Mouse (Mus musculus): Measurements from ENCODE around the gene Kcnmb1. TPM values are rescaled to one million over a fixed set of nuclear protein-coding genes. Genes with fewer than 3 reads are reported as not detected.

The Kcnmb1 gene
- polyA plus RNA-seq, 1 experiment from 2014 or later = not detected

DNA sequence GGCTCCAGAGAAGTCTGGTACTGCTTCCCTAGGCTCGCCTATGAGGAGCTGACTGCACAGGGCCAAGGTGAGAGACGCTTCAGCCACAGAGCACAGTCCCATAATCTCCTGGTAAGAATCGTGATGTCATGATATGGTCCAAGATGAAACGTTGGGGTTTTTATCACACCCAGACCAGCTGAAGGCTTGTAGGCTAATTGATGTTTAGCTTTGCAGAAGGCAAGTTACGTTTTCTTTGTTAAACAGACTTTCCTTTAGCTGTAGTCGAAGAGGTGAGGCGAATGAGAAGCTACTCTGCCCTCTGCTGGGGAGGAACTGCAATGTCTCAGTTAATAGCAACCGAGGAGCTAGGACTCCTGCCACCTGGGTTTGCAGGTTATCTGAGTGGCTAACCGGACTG is 45.9 kb downstream of the Kcnmb1 start:
- no peak overlapping the region for H3K27ac ChIP-seq
- no peak overlapping the region for H3K4me3 ChIP-seq (replicated peaks)
- no peaks in the 10 kb centered on the region for H3K36me3 ChIP-seq (replicated peaks)
- 46% methylated on average over 9 of the region's 9 CpGs for WGBS
- no peaks in the 10 kb centered on the region for H3K9me3 ChIP-seq
- H3K9ac ChIP-seq = no peak overlapping the region; the same call in 1 of the 2 replicates
- H3K4me1 ChIP-seq = no peaks in the 10 kb centered on the region
- H3K4me2 ChIP-seq = no peak overlapping the region
- no peaks in the 10 kb centered on the region for H3K27me3 ChIP-seq
- no peak for ATAC-seq (ENCODE audit: low FRiP score)

DNA sequence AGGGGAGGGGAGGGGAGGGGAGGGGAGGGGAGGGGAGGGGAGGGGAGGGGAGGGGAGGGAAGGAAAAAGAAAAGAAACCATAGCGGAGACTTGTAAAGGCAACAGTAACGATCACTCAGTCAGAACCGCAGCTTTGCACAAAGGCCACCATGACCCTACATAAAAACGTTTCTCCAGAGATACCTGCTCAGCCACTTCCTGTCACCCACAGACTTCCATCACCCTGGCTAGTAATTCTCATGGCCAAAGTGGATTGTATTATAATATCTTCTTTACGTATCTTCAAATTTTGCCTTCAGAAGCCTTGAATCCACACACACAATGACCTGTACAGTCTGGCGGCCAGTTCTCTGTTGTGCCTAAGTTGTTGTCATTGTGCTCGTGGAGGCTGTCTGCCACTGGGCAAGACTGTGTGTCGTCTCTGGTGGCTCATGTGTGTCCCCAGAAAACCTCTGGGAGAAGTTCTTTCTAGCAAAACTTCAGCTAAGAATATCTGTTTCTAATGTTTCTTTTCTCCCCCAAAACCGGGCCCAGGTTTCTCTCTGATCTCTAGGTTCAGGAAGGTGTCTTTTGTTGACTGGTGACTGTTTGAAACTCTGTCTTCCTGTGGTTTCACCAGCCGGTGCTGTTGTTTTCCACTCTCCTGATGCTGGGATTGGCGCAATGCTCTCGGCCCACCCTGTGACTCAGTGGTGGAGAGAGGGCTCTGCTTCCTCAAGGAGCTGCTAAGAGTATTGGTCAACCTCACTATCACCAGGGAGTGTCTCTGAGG is 46.7 kb downstream of the Kcnmb1 start:
- H3K9ac ChIP-seq = no peak overlapping the region
- H3K27me3 ChIP-seq = no peaks in the 10 kb centered on the region
- H3K27ac ChIP-seq = no peak overlapping the region
- WGBS = 73% methylated on average over 12 of the region's 12 CpGs
- H3K9me3 ChIP-seq = no peaks in the 10 kb centered on the region
- no peak overlapping the region for H3K4me3 ChIP-seq (replicated peaks)
- no peak overlapping the region for H3K4me2 ChIP-seq
- no peaks in the 10 kb centered on the region for H3K36me3 ChIP-seq (replicated peaks)
- no peak for ATAC-seq (ENCODE audit: low FRiP score)
- no peaks in the 10 kb centered on the region for H3K4me1 ChIP-seq

DNA sequence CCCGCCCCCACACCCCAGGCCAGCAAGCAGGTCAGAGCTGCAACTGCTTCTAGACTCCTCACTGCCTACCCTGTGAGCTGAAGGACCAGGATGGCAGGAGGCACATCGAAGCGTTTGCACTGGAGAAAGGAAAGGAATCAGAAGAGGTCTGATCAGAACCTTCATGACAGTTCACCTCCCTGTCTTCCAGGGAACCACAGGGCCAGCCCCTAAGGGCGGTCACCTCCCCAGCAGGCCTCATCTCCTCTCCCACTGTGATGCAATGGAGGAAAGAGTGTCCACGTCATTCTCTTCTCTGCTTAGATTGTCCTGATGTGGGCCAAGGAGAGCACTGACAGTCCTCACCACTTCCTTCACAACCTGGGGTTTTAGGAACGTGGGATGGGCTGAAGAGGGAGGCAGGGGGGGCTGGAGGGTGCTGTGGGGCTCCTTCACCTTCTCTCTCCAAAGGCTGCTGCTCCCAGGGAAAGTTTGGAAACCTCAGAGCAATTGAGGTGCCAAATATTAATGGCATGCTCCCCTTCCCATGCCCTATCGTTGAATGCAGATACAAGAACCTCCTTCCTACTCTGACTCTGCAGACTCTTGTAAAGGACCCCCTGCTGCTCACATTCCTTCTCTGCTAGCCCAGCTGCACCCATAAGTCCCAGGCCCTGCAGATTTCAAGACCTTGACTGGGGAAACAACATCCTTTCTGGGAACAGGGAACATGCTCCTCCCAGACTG is 47.5 kb downstream of the Kcnmb1 start:
- Histone ChIP-seq H3K9ac (no peak overlapping the region), H3K27ac (no peak overlapping the region), H3K4me1 (no peaks in the 10 kb centered on the region), H3K36me3 (replicated peaks) (no peaks in the 10 kb centered on the region), H3K9me3 (no peaks in the 10 kb centered on the region), H3K4me2 (no peak overlapping the region), H3K27me3 (no peaks in the 10 kb centered on the region), H3K4me3 (replicated peaks) (no peak overlapping the region)
- ATAC-seq (ENCODE audit: low FRiP score) = no peak
- 79% methylated on average over 7 of the region's 7 CpGs for WGBS

DNA sequence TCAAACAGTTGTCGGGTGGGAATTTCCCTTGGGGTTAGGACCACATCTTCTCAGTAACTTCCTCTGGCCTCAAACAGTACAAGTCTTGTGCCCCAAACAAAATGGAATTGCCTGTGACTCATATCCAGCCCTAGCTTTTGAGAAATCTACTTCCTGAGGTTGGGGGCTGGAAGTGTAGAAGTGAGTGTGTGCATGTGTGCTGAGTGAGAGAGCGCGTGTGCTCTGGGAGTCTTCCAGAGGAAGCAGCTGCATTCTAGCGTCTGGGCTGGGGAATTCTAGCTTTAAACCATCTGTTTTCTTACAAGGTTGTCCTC is 48.0 kb downstream of the Kcnmb1 start:
- H3K4me2 ChIP-seq = no peak overlapping the region
- no peak for ATAC-seq (ENCODE audit: low FRiP score)
- H3K4me3 ChIP-seq (replicated peaks) = no peak overlapping the region
- H3K9me3 ChIP-seq = no peaks in the 10 kb centered on the region
- H3K27ac ChIP-seq = no peak overlapping the region
- H3K4me1 ChIP-seq = no peaks in the 10 kb centered on the region
- WGBS = 79% methylated on average over 4 of the region's 4 CpGs
- no peak overlapping the region for H3K9ac ChIP-seq
- H3K27me3 ChIP-seq = no peaks in the 10 kb centered on the region
- no peaks in the 10 kb centered on the region for H3K36me3 ChIP-seq (replicated peaks)

DNA sequence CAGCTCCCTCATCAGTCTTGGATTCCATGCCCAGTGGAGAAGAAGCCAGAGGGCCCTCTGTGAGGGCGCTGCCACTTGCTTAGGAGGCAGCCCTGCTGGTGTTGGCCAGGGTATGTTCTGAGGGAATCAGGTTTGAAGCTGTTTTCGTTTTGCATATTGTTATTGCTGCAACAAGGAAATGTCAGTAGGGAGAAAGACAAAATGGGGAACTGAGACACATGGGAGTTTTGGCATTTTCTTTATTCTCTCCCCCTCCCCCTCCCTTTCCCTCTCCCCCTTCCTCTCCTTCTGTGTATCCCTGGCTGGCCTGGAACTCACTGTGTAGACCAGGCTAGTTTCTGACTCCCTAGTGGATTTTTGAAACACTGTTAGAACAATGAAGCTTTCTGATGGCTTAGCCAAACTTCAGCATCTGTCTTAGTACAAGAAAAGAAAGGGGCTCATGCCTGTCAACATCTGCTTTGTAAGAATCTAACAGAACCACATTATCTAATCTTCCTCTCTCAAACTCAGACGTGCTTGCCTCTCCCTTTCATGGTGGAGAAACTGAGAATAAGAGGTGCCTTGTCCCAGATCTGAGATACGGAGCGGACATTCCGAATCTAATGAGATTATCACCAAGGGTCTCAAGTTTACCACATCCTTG is 49.3 kb downstream of the Kcnmb1 start:
- H3K9ac ChIP-seq = no peak overlapping the region
- H3K4me1 ChIP-seq = no peaks in the 10 kb centered on the region
- H3K4me2 ChIP-seq = no peak overlapping the region
- H3K27me3 ChIP-seq = no peaks in the 10 kb centered on the region
- no peak for ATAC-seq (ENCODE audit: low FRiP score)
- no peaks in the 10 kb centered on the region for H3K9me3 ChIP-seq
- H3K4me3 ChIP-seq (replicated peaks) = no peak overlapping the region
- WGBS = 67% methylated on average over 6 of the region's 6 CpGs
- H3K36me3 ChIP-seq (replicated peaks) = no peaks in the 10 kb centered on the region
- H3K27ac ChIP-seq = no peak overlapping the region

Other genes with a start within 250 kb of the Kcnmb1 start
- 16.3 and 17.3 TPM in 2 replicates for gene Kcnip1, start 30.1 kb downstream of the Kcnmb1 start, polyA plus RNA-seq (2016; fragmentation: Nextera tagmentation; extraction: Ambion mirVana)
- 1.1 and 1.8 TPM in 2 replicates for gene Lcp2, start 83.9 kb downstream of the Kcnmb1 start, polyA plus RNA-seq (2016; fragmentation: Nextera tagmentation; extraction: Ambion mirVana)
- gene 4930469K13Rik, start 135.5 kb downstream of the Kcnmb1 start, polyA plus RNA-seq (2016; fragmentation: Nextera tagmentation; extraction: Ambion mirVana) = not detected in 2 replicates
- not detected in 2 replicates for gene Foxi1, start 245.1 kb downstream of the Kcnmb1 start, polyA plus RNA-seq (2016; fragmentation: Nextera tagmentation; extraction: Ambion mirVana)